Mouse (Mus musculus): Measurements from ENCODE around the gene Llgl2. TPM values are rescaled to one million over a fixed set of nuclear protein-coding genes. Genes with fewer than 3 reads are reported as not detected.

Llgl2 gene
- polyA plus RNA-seq (2012; rRNA removed): 42.4 and 54.0 TPM in 2 replicates

- DNase-seq (ENCODE audit: low spot score): peak; percentile 86
These were observed at the start of gene Llgl2 for GRCm38 (mm10) chr11:115823774-115824740. Gene Llgl2, plus strand, starts transcription at chr11:115824049.

GRCm38 (mm10) chr11:115774653-115775052 lies 49.2 kb upstream of the Llgl2 start:
- DNase-seq (ENCODE audit: low spot score): peak; percentile 11

- peak; percentile 33 for DNase-seq (ENCODE audit: low spot score)
These were observed 47.8 kb upstream of the Llgl2 start for GRCm38 (mm10) chr11:115775821-115776665.

GRCm38 (mm10) chr11:115776954-115777353 lies 46.9 kb upstream of the Llgl2 start:
- DNase-seq (ENCODE audit: low spot score): peak; percentile 19

- peak; percentile 78 for DNase-seq (ENCODE audit: low spot score)
These were observed 46.1 kb upstream of the Llgl2 start for GRCm38 (mm10) chr11:115777487-115778335.

GRCm38 (mm10) chr11:115779038-115779571 lies 44.7 kb upstream of the Llgl2 start:
- peak; percentile 60 for DNase-seq (ENCODE audit: low spot score)

- peak; percentile 21 for DNase-seq (ENCODE audit: low spot score)
These were observed 43.4 kb upstream of the Llgl2 start for GRCm38 (mm10) chr11:115780141-115781070.

GRCm38 (mm10) chr11:115786473-115786872 lies 37.4 kb upstream of the Llgl2 start:
- no peak for DNase-seq (ENCODE audit: low spot score)

GRCm38 (mm10) chr11:115789787-115790186 lies 34.1 kb upstream of the Llgl2 start:
- no peak for DNase-seq (ENCODE audit: low spot score)

GRCm38 (mm10) chr11:115791919-115792318 lies 31.9 kb upstream of the Llgl2 start:
- no peak for DNase-seq (ENCODE audit: low spot score)

GRCm38 (mm10) chr11:115792353-115792752 lies 31.5 kb upstream of the Llgl2 start:
- no peak for DNase-seq (ENCODE audit: low spot score)

GRCm38 (mm10) chr11:115796898-115797297 lies 27.0 kb upstream of the Llgl2 start:
- no peak for DNase-seq (ENCODE audit: low spot score)

GRCm38 (mm10) chr11:115797665-115798064 lies 26.2 kb upstream of the Llgl2 start:
- DNase-seq (ENCODE audit: low spot score): no peak

- no peak for DNase-seq (ENCODE audit: low spot score)
These were observed 22.9 kb upstream of the Llgl2 start for GRCm38 (mm10) chr11:115800981-115801380.

- no peak for DNase-seq (ENCODE audit: low spot score)
These were observed 20.7 kb upstream of the Llgl2 start for GRCm38 (mm10) chr11:115803072-115803709.

- no peak for DNase-seq (ENCODE audit: low spot score)
These were observed 18.8 kb upstream of the Llgl2 start for GRCm38 (mm10) chr11:115805005-115805404.

GRCm38 (mm10) chr11:115806154-115806553 lies 17.7 kb upstream of the Llgl2 start:
- DNase-seq (ENCODE audit: low spot score): no peak

GRCm38 (mm10) chr11:115807306-115807705 lies 16.5 kb upstream of the Llgl2 start:
- no peak for DNase-seq (ENCODE audit: low spot score)

GRCm38 (mm10) chr11:115807971-115808370 lies 15.9 kb upstream of the Llgl2 start:
- no peak for DNase-seq (ENCODE audit: low spot score)
